Mouse (Mus musculus) CD4-positive, CD25-positive, alpha-beta regulatory T cell, adult 4 months (primary cell): ENCODE measurements around the gene Pabpc5. TPM values are rescaled to one million over a fixed set of nuclear protein-coding genes. Genes with fewer than 3 reads are reported as not detected.

Experiments
- ATAC-seq: one replicate; pipeline ENCODE4 v1.8.0; 2017
- polyA plus RNA-seq, 2 experiments: library from polyadenylated mRNA; unstranded; fragments of 100-300 nt; shearing (Covaris generic); gene quantifications; one replicate each; pipeline ENCODE4 v1.2.1; 2017

The Pabpc5 gene
- not detected for polyA plus RNA-seq

DNA sequence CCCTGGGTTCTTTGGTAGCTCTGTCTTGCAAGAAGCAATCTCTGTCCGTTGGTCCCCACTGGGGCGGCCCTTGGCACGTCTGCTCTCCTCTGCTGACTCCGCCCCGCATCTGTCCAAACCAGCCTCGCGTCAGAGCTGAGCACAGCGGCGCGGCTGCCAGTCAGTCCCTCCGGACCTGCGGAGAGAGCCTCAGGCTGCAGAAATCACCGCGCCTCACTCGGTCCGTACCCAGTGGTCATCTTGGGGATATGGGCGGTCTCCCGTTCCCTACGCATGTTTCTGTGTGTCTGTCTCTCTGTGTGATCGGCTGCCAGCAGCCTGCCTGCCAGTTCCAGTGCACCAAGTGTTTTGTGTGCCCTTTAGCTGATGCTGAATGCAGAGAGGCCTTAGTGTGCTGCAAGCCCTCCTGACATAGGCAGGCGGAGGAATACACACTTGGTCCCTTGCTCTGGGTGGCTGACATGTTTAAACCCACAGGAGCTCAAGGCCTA, at the start of gene Pabpc5:
Pabpc5 (plus strand) TSS at position 116 of the 491 bp plus-strand sequence.
- ATAC-seq = no peak

DNA sequence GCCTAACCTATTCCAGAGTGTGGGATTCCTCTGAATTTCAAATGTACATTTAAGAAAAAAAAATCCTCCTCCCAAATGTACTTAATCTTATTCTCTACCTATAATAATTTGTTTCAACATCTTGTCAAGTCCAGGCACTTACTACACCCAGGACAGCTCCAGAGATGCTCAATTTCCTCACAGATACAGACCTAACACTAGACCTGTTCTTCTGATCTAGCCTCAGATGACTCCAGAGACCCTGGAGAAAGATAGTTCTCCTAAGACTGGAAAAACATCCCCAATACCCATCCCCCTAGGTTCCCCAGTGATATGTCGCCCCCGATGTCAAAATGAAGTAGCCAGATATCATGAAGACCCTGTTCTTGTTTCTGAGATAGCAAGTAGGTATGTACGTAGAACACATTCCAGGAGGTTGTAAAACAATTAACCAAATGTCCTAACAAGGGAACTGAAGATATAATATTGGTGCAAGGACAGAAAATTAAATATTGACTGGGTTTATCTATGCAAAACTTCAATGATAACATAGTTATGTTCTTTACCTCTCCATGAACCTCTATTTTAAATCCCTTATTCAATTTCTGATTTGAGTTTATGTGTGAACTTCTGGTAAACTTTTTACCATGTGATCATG, 39.9 kb upstream of the Pabpc5 start:
- ATAC-seq = no peak

DNA sequence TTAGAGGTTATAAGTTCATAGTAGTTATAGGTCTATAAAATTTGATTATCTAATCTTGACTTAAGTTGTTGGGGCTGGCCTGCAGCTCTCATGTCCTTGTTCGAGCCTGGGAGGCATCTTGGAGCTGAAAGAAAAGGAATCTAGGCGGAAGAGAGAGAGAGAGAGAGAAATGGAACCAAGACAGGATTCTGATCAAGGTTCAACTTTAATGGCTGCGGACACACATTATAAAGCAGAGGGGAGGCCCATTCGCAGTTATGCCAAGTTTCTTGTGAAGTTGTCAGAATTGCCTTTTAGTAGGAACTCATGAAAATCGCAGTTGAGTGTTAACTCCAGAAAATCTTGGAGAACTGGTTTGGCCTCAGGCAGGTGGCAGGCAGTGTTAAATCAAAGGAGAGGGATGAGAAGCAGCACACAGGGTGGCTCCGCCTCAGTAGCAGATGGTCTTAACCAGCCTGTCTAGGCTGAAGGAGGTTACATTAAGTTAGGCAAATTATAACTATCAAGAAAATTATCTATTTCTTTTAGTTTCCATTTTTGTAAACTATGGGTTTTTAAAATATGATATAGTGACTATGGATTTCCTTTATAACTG, 38.6 kb upstream of the Pabpc5 start:
- no peak for ATAC-seq

DNA sequence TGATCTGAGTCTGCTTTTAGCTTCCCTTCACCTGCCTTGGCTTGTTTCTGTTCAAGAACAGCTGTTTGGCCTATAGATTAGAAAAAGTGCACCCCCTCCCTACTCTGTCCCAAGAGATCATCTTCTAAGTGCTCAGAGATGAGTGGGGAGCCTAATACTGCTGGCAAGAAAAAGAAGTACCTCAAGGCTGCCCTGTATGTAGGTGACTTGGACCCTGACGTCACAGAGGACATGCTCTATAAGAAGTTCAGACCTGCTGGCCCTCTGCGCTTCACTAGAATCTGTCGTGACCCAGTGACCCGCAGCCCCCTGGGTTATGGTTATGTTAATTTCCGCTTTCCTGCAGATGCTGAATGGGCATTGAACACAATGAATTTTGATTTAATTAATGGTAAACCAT, 856 bp downstream of the Pabpc5 start:
- no peak for ATAC-seq
